Mouse (Mus musculus) cerebral cortex, adult 2 months (tissue): ENCODE data around the gene Txn1.

ENCODE experiments used
- WGBS: fragments of 180-500 bp; shearing (Covaris S2); methylation state at CpG from one replicate; pipeline ENCODE4 v1.1.7; 2018; 5-methylcytosine and 5-hydroxymethylcytosine counted together

Gene Txn1

GRCm38 (mm10) chr4:57940631-57941030, 15.6 kb downstream of the Txn1 start:
- 95% methylated on average over 4 of the region's 4 CpGs for WGBS

- WGBS = 85% methylated on average over 6 of the region's 6 CpGs
These were observed 18.9 kb downstream of the Txn1 start for GRCm38 (mm10) chr4:57937292-57937691.

- 77% methylated on average over 5 of the region's 5 CpGs for WGBS
These were observed 22.0 kb downstream of the Txn1 start for GRCm38 (mm10) chr4:57934181-57934580.

- WGBS = 77% methylated on average over 5 of the region's 5 CpGs
These were observed 25.5 kb downstream of the Txn1 start for GRCm38 (mm10) chr4:57930559-57931170.

GRCm38 (mm10) chr4:57927464-57928205, 28.6 kb downstream of the Txn1 start:
- 20% methylated on average over 3 of the region's 3 CpGs for WGBS

- WGBS = 80% methylated on average over 6 of the region's 6 CpGs
These were observed 31.6 kb downstream of the Txn1 start for GRCm38 (mm10) chr4:57924556-57925071.

- 72% methylated on average over 5 of the region's 5 CpGs for WGBS
These were observed 34.0 kb downstream of the Txn1 start for GRCm38 (mm10) chr4:57922171-57922570.

- 93% methylated on average over 1 of the region's 1 CpGs for WGBS
These were observed 35.7 kb downstream of the Txn1 start for GRCm38 (mm10) chr4:57920522-57920921.

- 42% methylated on average over 8 of the region's 8 CpGs for WGBS
These were observed 36.5 kb downstream of the Txn1 start for GRCm38 (mm10) chr4:57919494-57920423.

GRCm38 (mm10) chr4:57916711-57917110, 39.5 kb downstream of the Txn1 start:
- WGBS = 88% methylated on average over 4 of the region's 4 CpGs

GRCm38 (mm10) chr4:57916201-57916661, 40.0 kb downstream of the Txn1 start, which contains the start of gene D630039A03Rik:
Gene D630039A03Rik (minus strand): TSS chr4:57916297.
- 32% methylated on average over 9 of the region's 9 CpGs for WGBS

GRCm38 (mm10) chr4:57915216-57915965, 40.8 kb downstream of the Txn1 start:
- WGBS = 52% methylated on average over 17 of the region's 17 CpGs

GRCm38 (mm10) chr4:57914193-57915190, 41.7 kb downstream of the Txn1 start:
- WGBS = 66% methylated on average over 10 of the region's 10 CpGs

GRCm38 (mm10) chr4:57908860-57909259, 47.4 kb downstream of the Txn1 start:
- 75% methylated on average over 6 of the region's 6 CpGs for WGBS

GRCm38 (mm10) chr4:57906708-57907107, 49.5 kb downstream of the Txn1 start:
- 56% methylated on average over 2 of the region's 2 CpGs for WGBS

GRCm38 (mm10) chr4:57904638-57905037, 51.6 kb downstream of the Txn1 start:
- 33% methylated on average over 9 of the region's 9 CpGs for whole genome bisulfite sequencing

- 4% methylated on average over 5 of the region's 5 CpGs for WGBS
These were observed 52.0 kb downstream of the Txn1 start for GRCm38 (mm10) chr4:57904211-57904610.

GRCm38 (mm10) chr4:57902619-57903018, 53.6 kb downstream of the Txn1 start:
- 93% methylated on average over 5 of the region's 5 CpGs for WGBS

- WGBS = 18% methylated on average over 4 of the region's 4 CpGs
These were observed 55.0 kb downstream of the Txn1 start for GRCm38 (mm10) chr4:57901210-57901609.

GRCm38 (mm10) chr4:57896631-57897030, 59.6 kb downstream of the Txn1 start:
- 73% methylated on average over 3 of the region's 3 CpGs for WGBS
